Mouse (Mus musculus): ENCODE data around the gene Ncf4.
"Not testable (repeated sequence)": the region's sequence is repeated elsewhere in the genome, so short reads cannot be mapped to it uniquely, and the experiment has no call there.

Ncf4 gene

GRCm38 (mm10) chr15:78243061-78243460 is 1.5 kb upstream of the Ncf4 start:
- ChIA-PET POLR2A (interaction anchor here in 1 of 4 experiments (0.5 kb wide), 1 partner anchor 78 kb away, joined by 3 read pairs; no protein-coding TSS in a partner anchor), CTCF (interaction anchor here in 2 of 4 experiments (0.8 to 1.4 kb wide), 6 partner anchors 11 to 261 kb away, joined by 3 to 5 read pairs (median 4); partner anchors contain the start of gene Ift27 (in 1 of the 2))

- CTCF ChIA-PET = interaction anchor here in 2 of 4 experiments (0.6 to 1.8 kb wide), 7 partner anchors 9 to 986 kb away, joined by 3 to 5 read pairs (median 4); partner anchors contain the start of gene Ift27 (in 1 of the 2)
- POLR2A ChIA-PET = no interaction called here
Observed at GRCm38 (mm10) chr15:78243774-78244173, 827 bp upstream of the Ncf4 start.

- ChIA-PET CTCF (interaction anchor here in 1 of 4 experiments (0.6 kb wide), 1 partner anchor 70 kb away, joined by 4 read pairs; no protein-coding TSS in a partner anchor), POLR2A (interaction anchor here in 1 of 4 experiments (0.6 kb wide), 1 partner anchor 19 kb away, joined by 5 read pairs; no protein-coding TSS in a partner anchor)
Observed at GRCm38 (mm10) chr15:78246143-78247116, 1.8 kb downstream of the Ncf4 start.

DNA sequence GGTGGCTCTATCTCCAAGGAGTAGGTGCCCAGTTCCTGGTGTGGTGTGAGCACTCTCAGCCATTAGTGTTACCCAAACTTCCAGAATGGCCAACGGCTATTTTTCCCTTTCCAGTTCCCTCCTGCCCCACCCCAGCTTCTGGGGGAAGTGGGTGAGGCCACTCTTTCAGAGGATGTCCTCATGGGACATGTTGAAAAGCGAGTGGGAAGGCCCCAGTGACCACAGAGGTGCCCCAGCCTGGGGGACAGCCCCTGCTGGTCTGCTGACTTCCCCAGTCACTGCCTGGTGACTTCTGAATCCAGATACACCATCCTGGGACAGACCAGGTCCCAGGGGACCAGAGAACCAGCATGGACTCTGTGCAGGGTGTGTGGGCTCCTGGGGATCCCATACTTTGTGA is 3.1 kb downstream of the Ncf4 start:
- ChIA-PET POLR2A (no interaction called here), CTCF (interaction anchor here in 1 of 4 experiments (0.6 kb wide), 1 partner anchor 676 kb away, joined by 5 read pairs; no protein-coding TSS in a partner anchor)

DNA sequence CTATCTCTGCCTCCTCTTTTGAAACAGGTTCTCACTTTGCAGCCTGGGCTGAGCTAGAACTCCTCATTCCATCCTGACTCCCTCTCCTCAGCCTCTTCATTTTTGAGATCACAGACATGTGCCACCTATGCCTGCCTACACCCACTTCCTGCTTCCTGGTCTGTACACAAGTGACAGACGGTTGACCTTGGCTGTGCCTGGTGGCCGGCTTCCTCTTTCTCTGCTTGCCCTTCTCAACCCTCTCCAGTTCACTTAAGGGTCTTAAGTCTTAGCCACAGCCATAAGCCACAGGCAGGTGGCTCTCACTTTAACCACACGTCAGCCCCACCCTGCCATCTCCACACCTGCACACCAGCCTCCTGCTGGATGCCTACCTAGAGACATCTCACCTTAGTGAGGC is 3.8 kb downstream of the Ncf4 start:
- ChIA-PET CTCF (interaction anchor here in 3 of 4 experiments (1.2 to 3.9 kb wide), 3 partner anchors 9 kb away, joined by 6 to 37 read pairs (median 12); no protein-coding TSS in a partner anchor), POLR2A (no interaction called here)

GRCm38 (mm10) chr15:78254751-78255150 is 10.2 kb downstream of the Ncf4 start:
- POLR2A ChIA-PET = interaction anchor here in 1 of 4 experiments (0.6 kb wide), 1 partner anchor 282 kb away, joined by 3 read pairs; no protein-coding TSS in a partner anchor
- CTCF ChIA-PET = interaction anchor here in 2 of 4 experiments (1.1 to 2.7 kb wide), 4 partner anchors 11 to 115 kb away, joined by 3 to 15 read pairs (median 8); no protein-coding TSS in a partner anchor

DNA sequence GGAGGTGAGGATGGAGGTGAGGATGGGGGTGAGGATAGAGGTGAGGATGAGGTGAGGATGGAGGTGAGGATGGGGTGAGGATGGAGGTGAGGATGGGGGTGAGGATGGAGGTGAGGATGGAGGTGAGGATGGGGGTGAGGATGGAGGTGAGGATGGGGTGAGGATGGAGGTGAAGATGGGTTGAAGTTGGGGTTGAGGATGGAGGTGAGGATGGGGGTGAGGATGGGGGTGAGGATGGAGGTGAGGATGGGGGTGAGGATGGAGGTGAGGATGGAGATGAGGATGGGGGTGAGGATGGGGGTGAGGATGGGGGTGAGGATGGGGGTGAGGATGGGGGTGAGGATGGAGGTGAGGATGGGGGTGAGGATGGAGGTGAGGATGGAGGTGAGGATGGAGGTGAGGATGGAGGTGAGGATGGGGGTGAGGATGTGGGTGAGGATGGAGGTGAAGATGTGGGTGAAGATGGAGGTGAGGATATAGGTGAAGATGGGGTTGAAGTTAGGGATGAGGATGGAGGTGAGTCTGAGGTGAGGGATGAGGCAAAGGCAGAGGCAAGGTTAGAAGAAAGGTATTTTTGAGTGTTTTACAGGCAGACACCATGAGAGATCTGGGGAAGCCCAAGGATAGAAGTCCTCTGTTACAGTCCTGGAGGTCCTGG is 12.1 kb downstream of the Ncf4 start:
- ChIA-PET POLR2A (interaction anchor here in 1 of 4 experiments (1.5 kb wide), 1 partner anchor 149 kb away, joined by 3 read pairs; the partner anchor contains the start of gene Mpst), CTCF (interaction anchor here in 1 of 4 experiments (2.4 kb wide), 1 partner anchor 17 kb away, joined by 12 read pairs; no protein-coding TSS in a partner anchor)

DNA sequence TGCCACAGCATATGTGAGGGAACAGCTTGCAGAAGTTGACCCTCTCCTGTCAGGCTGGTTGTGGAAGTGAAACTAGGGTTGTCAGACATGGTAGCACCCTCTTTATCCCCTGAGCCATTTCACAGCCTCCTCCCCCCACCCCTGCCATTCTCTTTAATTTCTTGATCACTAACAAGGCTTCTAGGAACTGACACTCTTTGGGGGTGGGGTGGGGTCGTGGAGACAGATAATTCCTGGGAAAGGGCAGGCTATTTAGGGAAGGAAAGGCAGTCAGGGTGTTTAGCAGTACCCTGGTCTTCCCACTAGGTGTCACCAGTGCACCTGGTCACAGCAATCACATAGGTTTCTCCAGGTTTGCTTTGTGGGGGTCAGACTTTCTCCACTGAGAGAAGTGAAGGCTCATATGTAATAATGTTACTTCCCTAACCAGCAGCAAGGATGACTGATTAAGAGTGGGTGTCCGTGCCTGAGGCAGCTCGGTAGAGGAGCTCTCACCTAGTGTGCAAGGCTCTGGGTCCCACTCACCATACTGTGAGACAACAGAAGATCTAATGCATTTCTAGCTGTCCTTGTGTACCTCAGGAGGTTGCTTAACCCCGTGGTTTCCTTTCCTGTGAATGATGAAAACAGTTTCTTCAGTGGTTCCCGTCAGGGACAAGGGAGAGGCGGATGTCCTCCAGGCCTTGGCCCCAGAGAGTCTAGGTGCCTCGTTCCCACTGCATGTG is 12.9 kb downstream of the Ncf4 start:
- CTCF ChIA-PET = interaction anchor here (0.5 to 2.4 kb wide), 12 partner anchors 18 to 392 kb away, joined by 3 to 13 read pairs (median 6); no protein-coding TSS in a partner anchor
- POLR2A ChIA-PET = interaction anchor here in 2 of 4 experiments (0.6 to 1.5 kb wide), 3 partner anchors 149 to 601 kb away, joined by 3 read pairs; partner anchors contain the start of gene Mpst (in 1 of the 2)

DNA sequence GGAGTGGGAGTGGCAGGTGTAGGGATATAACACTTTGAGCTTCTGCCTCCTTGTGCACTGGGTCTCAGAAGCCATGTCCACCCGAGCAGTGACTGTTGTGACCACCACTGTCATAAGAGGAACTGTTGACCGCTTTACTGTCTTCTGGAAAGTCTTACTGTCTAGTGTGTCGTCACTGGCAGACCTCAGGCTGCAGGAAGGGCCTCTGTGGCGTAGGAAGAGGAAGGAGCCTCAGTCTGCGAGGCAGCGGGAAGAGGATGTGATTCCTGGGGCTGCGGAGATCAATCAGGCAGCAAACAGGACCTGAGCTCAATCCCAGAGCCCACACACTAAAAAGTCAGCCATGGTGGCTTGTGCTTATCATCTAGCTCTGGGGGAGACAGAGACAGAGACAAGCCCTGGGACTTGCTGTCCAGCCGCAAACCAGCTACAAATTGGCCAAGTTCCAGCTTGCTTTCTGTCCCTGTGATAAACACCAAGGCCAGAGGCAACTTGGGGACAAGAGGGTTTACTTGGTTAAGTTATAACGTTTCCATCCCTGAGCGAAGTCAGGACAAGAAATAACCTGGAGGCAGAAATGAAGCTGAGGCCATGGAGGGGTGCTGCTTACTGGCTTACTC is 13.8 kb downstream of the Ncf4 start:
- ChIA-PET CTCF (interaction anchor here (0.5 to 2.4 kb wide), 15 partner anchors 8 to 391 kb away, joined by 3 to 13 read pairs (median 6); no protein-coding TSS in a partner anchor), POLR2A (interaction anchor here in 2 of 4 experiments (0.6 to 1.5 kb wide), 3 partner anchors 148 to 600 kb away, joined by 3 read pairs; partner anchors contain the start of gene Mpst (in 1 of the 2))

GRCm38 (mm10) chr15:78260668-78261333 is 16.2 kb downstream of the Ncf4 start:
- ChIA-PET CTCF (interaction anchor here in 3 of 4 experiments (0.5 to 1.2 kb wide), 5 partner anchors 21 to 335 kb away, joined by 3 to 4 read pairs (median 3); no protein-coding TSS in a partner anchor), POLR2A (no interaction called here)

DNA sequence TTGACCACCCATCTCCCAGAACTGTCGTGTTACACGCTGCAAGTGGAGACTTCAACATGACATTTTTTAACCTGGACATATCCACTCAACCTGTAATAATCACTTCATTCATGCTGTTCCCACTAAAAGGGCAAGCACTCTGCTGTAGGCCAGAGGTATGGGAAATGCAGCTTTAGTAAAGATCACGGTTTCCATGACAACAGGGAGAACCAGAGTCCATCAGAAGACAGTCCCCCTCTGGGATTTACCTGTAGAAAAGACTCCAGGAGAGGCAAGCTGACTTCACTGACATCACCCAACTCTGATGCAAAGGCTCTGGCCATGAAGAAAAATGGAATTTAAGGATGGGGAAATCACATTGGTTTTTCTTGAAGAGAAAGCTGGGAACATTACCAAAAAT is 18.7 kb downstream of the Ncf4 start:
- ChIA-PET CTCF (interaction anchor here in 1 of 4 experiments (3.2 kb wide), 1 partner anchor 24 kb away, joined by 16 read pairs; no protein-coding TSS in a partner anchor), POLR2A (no interaction called here)

DNA sequence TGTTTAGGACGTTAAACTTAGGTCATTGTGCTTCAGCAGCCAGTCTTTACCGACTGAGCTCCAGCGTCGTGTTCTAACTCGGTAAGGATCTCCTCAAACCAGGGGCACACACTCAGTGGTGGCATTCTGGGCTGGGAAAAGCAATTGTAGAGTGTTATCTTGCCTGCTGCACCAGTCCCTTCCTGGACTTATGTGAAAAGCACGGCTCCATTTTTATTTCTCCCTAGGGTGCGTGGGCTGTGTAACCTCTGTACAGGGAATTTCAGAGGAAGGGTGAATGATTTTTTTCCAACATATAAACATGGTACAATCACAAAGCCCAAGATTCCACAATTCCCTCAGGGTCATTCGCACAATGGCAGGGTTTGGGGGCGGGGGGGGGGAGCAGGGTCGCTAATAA is 22.8 kb downstream of the Ncf4 start:
- CTCF ChIA-PET = no interaction called here
- POLR2A ChIA-PET = no interaction called here

DNA sequence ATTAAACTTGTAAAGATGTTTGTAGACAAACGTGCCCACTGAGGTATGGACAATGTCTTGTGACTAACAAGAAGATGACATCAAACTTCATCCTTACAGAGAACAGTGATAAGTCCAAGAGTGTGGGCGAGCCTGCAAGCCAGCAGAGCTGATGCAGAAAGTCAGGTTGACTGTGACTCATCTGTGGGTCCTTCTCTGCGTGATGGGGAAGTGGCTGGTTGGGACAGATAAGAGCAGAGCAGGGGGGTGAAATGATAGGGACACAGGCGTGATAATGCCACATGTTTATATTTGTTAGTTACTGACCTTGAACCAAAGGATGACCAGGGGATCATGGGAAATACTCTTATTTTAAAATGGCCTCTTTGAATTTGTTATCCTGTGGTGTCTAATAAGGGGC is 23.3 kb downstream of the Ncf4 start:
- POLR2A ChIA-PET = no interaction called here
- CTCF ChIA-PET = no interaction called here

GRCm38 (mm10) chr15:78271208-78271607 is 26.6 kb downstream of the Ncf4 start:
- CTCF ChIA-PET = interaction anchor here in 1 of 4 experiments (0.6 kb wide), 1 partner anchor 178 kb away, joined by 6 read pairs; no protein-coding TSS in a partner anchor
- POLR2A ChIA-PET = interaction anchor here in 2 of 4 experiments (0.5 to 0.7 kb wide), 2 partner anchors 71 to 301 kb away, joined by 3 to 4 read pairs; partner anchors contain the start of gene Eif3d (in 1 of the 2)

DNA sequence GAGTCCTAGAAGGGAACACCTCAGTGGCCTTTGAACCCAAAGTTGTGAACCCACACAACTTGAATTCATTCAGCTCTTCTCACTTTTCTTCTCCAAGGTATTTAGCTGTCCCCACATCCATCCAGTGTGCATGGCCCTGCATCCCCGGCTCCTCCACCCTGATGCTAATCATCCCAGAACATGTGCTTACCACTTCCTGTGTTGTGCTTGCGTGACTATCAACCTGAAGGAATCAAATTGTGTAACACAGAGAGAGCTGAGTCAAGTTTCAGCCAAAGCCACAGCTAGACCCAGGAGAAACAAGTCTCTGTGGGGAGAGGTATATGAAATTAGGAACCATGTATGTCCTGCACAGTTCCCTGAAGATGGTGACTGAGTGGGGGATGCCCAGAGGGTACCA is 33.7 kb downstream of the Ncf4 start:
- ChIA-PET POLR2A (interaction anchor here in 1 of 4 experiments (0.7 kb wide), 1 partner anchor 273 kb away, joined by 3 read pairs; no protein-coding TSS in a partner anchor), CTCF (interaction anchor here in 1 of 4 experiments (1.2 kb wide), 1 partner anchor 39 kb away, joined by 3 read pairs; no protein-coding TSS in a partner anchor)

DNA sequence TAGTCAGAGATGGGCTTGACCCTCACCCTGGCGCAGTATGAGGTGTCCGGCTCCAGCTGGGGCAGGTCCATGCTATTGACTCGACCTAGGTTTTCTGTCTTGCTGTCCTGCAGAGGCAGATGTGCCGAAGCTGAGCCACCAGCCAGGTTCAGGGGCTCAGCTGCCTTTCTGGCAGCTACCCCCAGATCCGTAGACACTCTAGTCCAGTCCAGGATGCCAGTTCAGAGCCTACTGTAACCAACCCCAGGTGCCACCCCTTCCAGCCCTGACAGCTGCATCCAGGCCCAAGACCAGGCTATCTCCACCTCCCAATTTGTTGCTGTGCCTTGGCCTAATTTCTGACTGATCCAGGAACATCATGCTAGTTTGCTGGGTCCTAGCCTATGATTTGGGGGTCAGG is 43.3 kb downstream of the Ncf4 start:
- CTCF ChIA-PET = interaction anchor here in 2 of 4 experiments (0.8 to 0.9 kb wide), 2 partner anchors 9 to 33 kb away, joined by 3 read pairs; no protein-coding TSS in a partner anchor

DNA sequence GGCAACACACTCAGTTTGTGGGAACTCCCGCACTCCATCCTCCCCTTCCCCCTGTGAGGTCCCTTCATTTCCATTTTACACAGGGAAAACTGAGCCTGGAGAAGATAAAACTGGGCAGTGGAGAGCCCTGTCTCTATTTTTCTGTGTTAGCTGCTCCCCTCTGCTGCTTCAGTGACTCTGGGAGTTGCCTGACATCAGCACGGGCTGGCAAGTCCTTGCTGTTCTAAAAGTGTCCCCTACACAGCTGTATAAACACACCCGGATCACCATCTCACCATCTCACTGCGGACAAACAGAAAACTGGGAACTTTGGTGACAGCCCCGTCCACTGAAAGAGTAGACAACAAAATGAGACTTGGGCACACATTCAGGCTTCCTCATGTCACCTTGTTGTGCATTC is 45.2 kb downstream of the Ncf4 start:
- POLR2A ChIA-PET, CTCF ChIA-PET: not testable (repeated sequence)

More for the DNA sequence above, 43.3 kb downstream of the Ncf4 start:
- POLR2A ChIA-PET = no interaction called here
